Mouse (Mus musculus): ENCODE results near the gene Ndufs8. TPM values are rescaled to one million over a fixed set of nuclear protein-coding genes. Genes with fewer than 3 reads are reported as not detected.

Gene Ndufs8
- polyA plus RNA-seq, 2 experiments, result 118 to 219 TPM

DNA sequence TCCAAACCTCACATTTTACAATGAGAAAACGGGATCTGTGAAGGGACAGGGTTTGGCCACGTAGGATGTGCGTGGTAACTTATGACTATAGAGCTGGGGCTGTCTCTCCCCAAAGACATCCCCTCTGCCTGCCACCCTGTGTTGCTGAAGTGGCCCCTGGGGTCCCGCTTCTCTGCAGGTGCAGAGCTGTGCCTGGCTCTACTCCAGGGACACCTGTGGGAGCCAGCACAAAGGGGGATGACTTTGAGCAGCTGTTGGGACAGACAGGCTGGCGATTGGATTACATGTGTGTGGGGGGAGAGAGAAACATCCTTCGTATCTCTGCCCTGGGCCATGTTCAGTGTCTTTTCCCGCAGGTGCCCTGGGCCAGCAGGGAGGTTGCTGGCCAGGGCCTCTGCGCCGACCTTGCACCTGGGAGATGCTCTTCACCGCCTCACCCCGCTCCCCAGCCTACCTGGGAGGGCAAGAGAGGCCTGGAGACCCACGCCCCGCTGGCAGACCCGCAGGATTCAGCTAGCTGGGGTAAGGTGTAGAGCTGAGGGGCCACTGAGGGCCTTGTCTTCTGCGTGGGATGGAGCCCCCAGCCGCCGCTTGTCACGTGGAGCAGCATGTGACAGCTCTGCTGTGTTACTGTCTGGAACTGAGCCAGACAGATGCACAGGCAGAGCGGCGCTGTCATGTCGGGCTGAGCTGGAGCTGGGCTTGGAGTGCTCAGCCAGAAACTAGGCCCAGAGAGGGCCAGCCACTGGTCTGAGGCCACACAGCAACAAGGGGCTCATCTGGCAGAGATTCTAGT lies 17.9 kb upstream of the Ndufs8 start:
- Histone ChIP-seq H3K9ac (replicated peaks) (no peak overlapping the region), H3K4me1 (replicated peaks; ENCODE audit: control insufficient read depth in 2 of 2, insufficient read depth in 2 of 2, low read length in 1 of 2) (peaks cover 2 to 8% of the 10 kb centered on the region in 2 experiments; a peak in 2 of 4 replicates), H3K4me2 (ENCODE audit: low read depth) (no peak overlapping the region), H3K27ac (no peak overlapping the region), H3K36me3 (replicated peaks; ENCODE audit: control insufficient read depth, insufficient read depth, low read depth) (no peaks in the 10 kb centered on the region), H3K27me3 (ENCODE audit: control insufficient read depth, insufficient read depth, low read length) (no peaks in the 10 kb centered on the region; the same call in 1 of the 2 replicates), H3K4me3 (ENCODE audit: insufficient read depth in 1 of 2, low read depth in 2 of 2, low read length in 2 of 2) (no peak overlapping the region), H3K9me3 (ENCODE audit: control insufficient read depth, low read length) (no peaks in the 10 kb centered on the region)
- 69% methylated on average over 21 of the region's 21 CpGs for WGBS (ENCODE audit: insufficient replicate concordance)
- DNase-seq (ENCODE audit: low read depth in 3 of 3, low spot score in 3 of 3) (no peak), ATAC-seq (ENCODE audit: insufficient read depth) (no peak)
- TF ChIP-seq EP300 (IDR thresholded peaks at IDR 0.05; ENCODE audit: low read depth), result no peak
- TF ChIP-seq CTCF (IDR thresholded peaks at IDR 0.05; ENCODE audit: low read depth), result no peak

DNA sequence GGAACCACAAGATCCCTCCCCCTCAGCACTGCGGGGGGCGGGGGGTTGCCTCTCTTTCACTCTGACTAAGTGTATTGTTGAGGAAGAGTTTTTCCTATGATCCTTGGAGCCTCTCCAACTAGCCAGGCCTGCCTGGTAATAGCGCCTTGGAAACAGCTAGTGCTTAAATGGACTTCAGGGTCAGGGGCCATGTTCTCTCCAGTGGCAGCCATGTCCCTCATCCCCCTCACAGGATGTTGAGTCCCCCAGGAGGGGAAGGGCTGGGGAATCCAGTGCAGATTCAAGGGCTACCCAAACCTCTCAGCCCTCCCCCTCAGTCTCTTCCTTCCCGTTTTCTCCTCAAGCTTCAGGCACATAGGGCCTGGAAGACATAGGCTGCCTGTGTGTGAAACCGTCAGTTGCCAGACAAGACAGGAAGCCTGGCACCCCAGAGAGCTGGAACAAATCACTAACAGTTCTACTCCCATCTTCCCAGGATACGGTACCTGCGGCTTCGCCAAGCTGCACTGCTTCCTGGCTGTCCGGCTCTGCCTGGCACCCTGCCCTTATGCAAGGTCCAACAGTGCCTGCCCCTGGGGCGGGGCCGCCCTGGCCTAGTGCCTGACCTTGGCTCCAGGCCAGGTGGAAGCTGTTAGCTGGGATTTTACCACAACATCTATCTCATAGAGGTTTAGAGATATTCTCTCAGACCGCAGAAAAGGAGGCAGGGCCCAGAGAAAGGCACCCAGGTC lies 16.8 kb upstream of the Ndufs8 start, which contains the start of gene Aldh3b1:
Gene Aldh3b1, minus strand, starts transcription at position 598 of the 731 bp plus-strand sequence.
- H3K4me2 ChIP-seq (ENCODE audit: low read depth), result peak within 1 kb of the TSS; percentile 16; the same call in 1 of the 2 replicates
- H3K9me3 ChIP-seq (ENCODE audit: control insufficient read depth, low read length), result no peaks in the 10 kb centered on the region
- 21% methylated on average over 12 of the region's 12 CpGs for WGBS (ENCODE audit: insufficient replicate concordance)
- H3K27me3 ChIP-seq (ENCODE audit: control insufficient read depth, insufficient read depth, low read length), result no peaks in the 10 kb centered on the region
- H3K4me3 ChIP-seq (ENCODE audit: insufficient read depth in 1 of 2, low read depth in 2 of 2, low read length in 2 of 2), result no peak within 1 kb of the TSS
- no peak for TF ChIP-seq EP300 (IDR thresholded peaks at IDR 0.05; ENCODE audit: low read depth)
- TF ChIP-seq CTCF (IDR thresholded peaks at IDR 0.05; ENCODE audit: low read depth), result no peak
- DNase-seq (ENCODE audit: low read depth in 3 of 3, low spot score in 3 of 3) (no peak), ATAC-seq (ENCODE audit: insufficient read depth) (peak; percentile 60)
- H3K4me1 ChIP-seq (replicated peaks; ENCODE audit: control insufficient read depth in 2 of 2, insufficient read depth in 2 of 2, low read length in 1 of 2), result peaks cover 3 to 12% of the 10 kb centered on the region in 2 experiments
- no peak within 1 kb of the TSS for H3K9ac ChIP-seq (replicated peaks)
- H3K36me3 ChIP-seq (replicated peaks; ENCODE audit: control insufficient read depth, insufficient read depth, low read depth), result no peaks in the 10 kb centered on the region
- no peak within 1 kb of the TSS for H3K27ac ChIP-seq

DNA sequence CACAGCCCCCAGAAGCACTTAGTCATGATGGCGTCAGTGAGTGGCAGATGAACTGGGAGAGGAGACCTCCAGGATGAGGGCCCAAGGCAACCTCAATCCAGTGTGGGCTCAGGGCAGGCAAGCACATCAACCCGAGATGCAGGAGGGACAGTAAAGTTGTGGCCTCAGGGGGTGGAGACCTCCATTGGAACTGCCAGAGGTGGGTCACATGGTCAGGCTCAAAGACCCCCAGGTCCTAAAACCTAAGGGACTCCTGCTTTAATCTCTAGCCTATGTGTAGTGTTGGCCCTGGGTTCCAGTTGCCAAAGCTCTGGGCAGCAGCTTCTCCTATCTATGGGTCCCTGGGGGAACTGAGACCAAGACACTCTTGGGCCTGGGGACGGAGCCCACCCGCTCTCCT lies 16.2 kb upstream of the Ndufs8 start:
- DNase-seq (ENCODE audit: low read depth in 3 of 3, low spot score in 3 of 3), result no peak
- 44% methylated on average over 4 of the region's 4 CpGs for WGBS (ENCODE audit: insufficient replicate concordance)
- no peak for ATAC-seq (ENCODE audit: insufficient read depth)
- Histone ChIP-seq H3K27me3 (ENCODE audit: control insufficient read depth, insufficient read depth, low read length) (no peaks in the 10 kb centered on the region), H3K9ac (replicated peaks) (no peak overlapping the region), H3K36me3 (replicated peaks; ENCODE audit: control insufficient read depth, insufficient read depth, low read depth) (no peaks in the 10 kb centered on the region), H3K4me3 (ENCODE audit: insufficient read depth in 1 of 2, low read depth in 2 of 2, low read length in 2 of 2) (no peak overlapping the region), H3K9me3 (ENCODE audit: control insufficient read depth, low read length) (no peaks in the 10 kb centered on the region), H3K4me2 (ENCODE audit: low read depth) (peak overlapping the region; percentile 16; the same call in 1 of the 2 replicates), H3K27ac (no peak overlapping the region), H3K4me1 (replicated peaks; ENCODE audit: control insufficient read depth in 2 of 2, insufficient read depth in 2 of 2, low read length in 1 of 2) (peaks cover 3 to 12% of the 10 kb centered on the region in 2 experiments)
- TF ChIP-seq CTCF (IDR thresholded peaks at IDR 0.05; ENCODE audit: low read depth) (no peak), EP300 (IDR thresholded peaks at IDR 0.05; ENCODE audit: low read depth) (no peak)

DNA sequence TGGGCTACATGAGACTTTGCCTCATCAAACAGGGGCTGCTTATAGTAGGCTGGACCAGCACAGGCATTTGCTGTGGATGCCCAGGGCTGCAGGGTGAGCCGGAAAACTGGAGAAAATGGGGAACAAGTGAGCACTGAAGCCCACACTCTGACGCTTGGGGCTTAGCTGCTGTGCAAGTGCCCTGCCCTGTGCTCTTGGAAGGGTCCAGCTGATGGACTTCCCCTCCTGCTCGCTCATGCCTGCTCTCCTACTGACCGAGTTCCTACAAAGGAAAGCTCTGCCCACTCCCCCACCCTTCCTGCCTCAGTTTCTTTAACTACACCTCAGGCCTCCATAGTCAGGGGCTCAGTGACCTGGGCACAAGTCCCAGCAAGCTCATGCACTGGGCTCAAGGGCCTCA lies 15.4 kb upstream of the Ndufs8 start:
- Histone ChIP-seq H3K4me1 (replicated peaks; ENCODE audit: control insufficient read depth in 2 of 2, insufficient read depth in 2 of 2, low read length in 1 of 2) (peaks cover 3 to 16% of the 10 kb centered on the region in 2 experiments), H3K4me3 (ENCODE audit: insufficient read depth in 1 of 2, low read depth in 2 of 2, low read length in 2 of 2) (no peak overlapping the region), H3K9ac (replicated peaks) (no peak overlapping the region), H3K27ac (no peak overlapping the region), H3K27me3 (ENCODE audit: control insufficient read depth, insufficient read depth, low read length) (no peaks in the 10 kb centered on the region), H3K4me2 (ENCODE audit: low read depth) (no peak overlapping the region), H3K36me3 (replicated peaks; ENCODE audit: control insufficient read depth, insufficient read depth, low read depth) (no peaks in the 10 kb centered on the region), H3K9me3 (ENCODE audit: control insufficient read depth, low read length) (no peaks in the 10 kb centered on the region)
- no peak for ATAC-seq (ENCODE audit: insufficient read depth)
- TF ChIP-seq EP300 (IDR thresholded peaks at IDR 0.05; ENCODE audit: low read depth) (no peak), CTCF (IDR thresholded peaks at IDR 0.05; ENCODE audit: low read depth) (no peak)
- DNase-seq (ENCODE audit: low read depth in 3 of 3, low spot score in 3 of 3), result no peak
- WGBS (ENCODE audit: insufficient replicate concordance), result 45% methylated on average over 4 of the region's 4 CpGs

DNA sequence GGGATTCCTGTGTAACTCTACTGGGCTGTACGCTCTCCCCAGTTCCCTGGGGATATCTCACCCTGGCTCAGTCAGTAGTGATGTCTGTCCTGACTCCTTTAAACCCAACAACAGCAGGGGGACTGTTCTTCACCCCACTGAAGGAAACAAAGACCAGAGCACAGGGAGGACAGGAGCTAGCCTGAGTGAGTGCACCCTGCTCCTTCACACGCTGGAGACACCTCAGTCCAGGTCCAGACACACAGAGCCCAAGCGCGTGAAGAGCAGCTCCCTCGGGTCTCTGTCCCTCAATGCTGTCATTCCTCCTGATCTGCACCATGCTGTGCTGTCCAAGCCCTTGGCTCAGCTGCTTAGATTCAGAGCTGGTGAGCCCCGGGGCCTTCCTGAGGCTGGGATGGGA lies 14.1 kb upstream of the Ndufs8 start:
- ATAC-seq (ENCODE audit: insufficient read depth) (no peak), DNase-seq (ENCODE audit: low read depth in 3 of 3, low spot score in 3 of 3) (no peak)
- Histone ChIP-seq H3K4me2 (ENCODE audit: low read depth) (no peak overlapping the region), H3K36me3 (replicated peaks; ENCODE audit: control insufficient read depth, insufficient read depth, low read depth) (no peaks in the 10 kb centered on the region), H3K27me3 (ENCODE audit: control insufficient read depth, insufficient read depth, low read length) (no peaks in the 10 kb centered on the region), H3K9me3 (ENCODE audit: control insufficient read depth, low read length) (no peaks in the 10 kb centered on the region), H3K4me1 (replicated peaks; ENCODE audit: control insufficient read depth in 2 of 2, insufficient read depth in 2 of 2, low read length in 1 of 2) (peaks cover 3 to 16% of the 10 kb centered on the region in 2 experiments), H3K9ac (replicated peaks) (no peak overlapping the region), H3K27ac (no peak overlapping the region), H3K4me3 (ENCODE audit: insufficient read depth in 1 of 2, low read depth in 2 of 2, low read length in 2 of 2) (no peak overlapping the region)
- TF ChIP-seq EP300 (IDR thresholded peaks at IDR 0.05; ENCODE audit: low read depth) (no peak), CTCF (IDR thresholded peaks at IDR 0.05; ENCODE audit: low read depth) (no peak)
- WGBS (ENCODE audit: insufficient replicate concordance), result 72% methylated on average over 6 of the region's 6 CpGs
